Mouse (Mus musculus): ENCODE measurements around the gene Mc1r.
"Not testable (repeated sequence)": the region's sequence is repeated elsewhere in the genome, so short reads cannot be mapped to it uniquely, and the experiment has no call there.

- TF ChIP-seq POLR2A (IDR thresholded peaks at IDR 0.05; ENCODE audit: borderline replicate concordance, control insufficient read depth, low read depth, low read length); CTCF (IDR thresholded peaks at IDR 0.05; ENCODE audit: control insufficient read depth, insufficient read depth, low read length): not testable (repeated sequence)
Measured at GRCm38 (mm10) chr8:123429722-123430013, 22.8 kb downstream of the Mc1r start.

Measured in bone marrow, adult 2 months (tissue).